Mouse (Mus musculus) macrophage (primary cell): ENCODE data around the gene Slc52a3. TPM values are rescaled to one million over a fixed set of nuclear protein-coding genes. Genes with fewer than 3 reads are reported as not detected.

Experiments
- H3K27ac ChIP-seq: fragments of 350-480 bp; formaldehyde crosslinking; 2 replicates; pipeline ENCODE4 v1.9.0; 2021
- H3K36me3 ChIP-seq: fragments of 350-480 bp; formaldehyde crosslinking; 2 replicates; pipeline ENCODE4 v1.9.0; 2021; ENCODE audit errors: inconsistent target
- H3K4me3 ChIP-seq: fragments of 350-480 bp; formaldehyde crosslinking; 2 replicates; pipeline ENCODE4 v1.9.0; 2021; ENCODE audit errors: inconsistent target
- H3K79me2 ChIP-seq: fragments of 350-480 bp; formaldehyde crosslinking; 2 replicates; pipeline ENCODE4 v1.9.0; 2021; ENCODE audit errors: inconsistent target
- WGBS: methylation state at CpG from one replicate; pipeline ENCODE4 v1.1.7; 2026; ENCODE audit warnings: inconsistent platforms; ENCODE audit not compliant: missing documents; 5-methylcytosine and 5-hydroxymethylcytosine counted together
- polyA plus RNA-seq: library from polyadenylated mRNA; stranded (reverse); fragments of 250-400 nt; gene quantifications from 3 replicates; pipeline ENCODE4 v1.2.4, GENCODE M21; 2018; ENCODE audit warnings: inconsistent platforms

The Slc52a3 gene
- polyA plus RNA-seq, 1 experiment from 2014 or later, result not detected

- Histone ChIP-seq H3K4me3 (no peak overlapping the region), H3K36me3 (no peaks in the 10 kb centered on the region), H3K79me2 (no peaks in the 10 kb centered on the region), H3K27ac (no peak overlapping the region)
- 75% methylated on average over 11 of the region's 11 CpGs for WGBS
Observed at GRCm38 (mm10) chr2:152024883-152025422, 28.6 kb downstream of the Slc52a3 start.

GRCm38 (mm10) chr2:152029252-152030082 is 33.2 kb downstream of the Slc52a3 start:
- Histone ChIP-seq H3K36me3 (no peaks in the 10 kb centered on the region), H3K79me2 (no peaks in the 10 kb centered on the region), H3K27ac (no peak overlapping the region), H3K4me3 (no peak overlapping the region; the same call in 1 of the 2 replicates)
- 4% methylated on average over 54 of the region's 54 CpGs for WGBS

DNA sequence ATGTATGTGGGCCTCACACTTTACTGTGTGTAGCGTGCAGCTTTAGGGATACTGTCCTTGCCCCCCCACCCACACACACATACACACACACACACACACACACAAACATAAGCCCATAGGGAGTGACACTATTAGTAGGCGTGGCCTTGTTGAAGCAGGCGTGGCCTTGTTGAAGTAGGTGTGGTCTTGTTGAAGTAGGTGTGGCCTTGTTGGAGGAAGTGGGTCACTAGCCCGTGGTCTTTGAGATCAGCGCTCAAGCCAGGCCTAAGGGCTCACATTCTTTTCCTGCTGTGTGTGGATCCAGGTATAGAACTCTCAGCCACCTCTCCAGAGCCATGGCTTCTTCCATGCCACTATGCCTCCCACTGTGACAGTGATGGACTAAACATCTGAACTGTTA is 34.7 kb downstream of the Slc52a3 start:
- WGBS, result 73% methylated on average over 4 of the region's 5 CpGs

GRCm38 (mm10) chr2:152040101-152040500 is 43.8 kb downstream of the Slc52a3 start:
- no peak overlapping the region for H3K27ac ChIP-seq
- H3K4me3 ChIP-seq, result no peak overlapping the region
- no peaks in the 10 kb centered on the region for H3K36me3 ChIP-seq
- H3K79me2 ChIP-seq, result no peaks in the 10 kb centered on the region

More for the DNA sequence above, 34.7 kb downstream of the Slc52a3 start:
- Histone ChIP-seq H3K27ac (no peak overlapping the region), H3K79me2 (no peaks in the 10 kb centered on the region), H3K4me3 (no peak overlapping the region), H3K36me3 (no peaks in the 10 kb centered on the region)

GRCm38 (mm10) chr2:152047116-152048002 is 51.0 kb downstream of the Slc52a3 start:
- no peak overlapping the region for H3K27ac ChIP-seq
- H3K36me3 ChIP-seq, result no peaks in the 10 kb centered on the region
- no peaks in the 10 kb centered on the region for H3K79me2 ChIP-seq
- 24% methylated on average over 25 of the region's 25 CpGs for WGBS
- no peak overlapping the region for H3K4me3 ChIP-seq

DNA sequence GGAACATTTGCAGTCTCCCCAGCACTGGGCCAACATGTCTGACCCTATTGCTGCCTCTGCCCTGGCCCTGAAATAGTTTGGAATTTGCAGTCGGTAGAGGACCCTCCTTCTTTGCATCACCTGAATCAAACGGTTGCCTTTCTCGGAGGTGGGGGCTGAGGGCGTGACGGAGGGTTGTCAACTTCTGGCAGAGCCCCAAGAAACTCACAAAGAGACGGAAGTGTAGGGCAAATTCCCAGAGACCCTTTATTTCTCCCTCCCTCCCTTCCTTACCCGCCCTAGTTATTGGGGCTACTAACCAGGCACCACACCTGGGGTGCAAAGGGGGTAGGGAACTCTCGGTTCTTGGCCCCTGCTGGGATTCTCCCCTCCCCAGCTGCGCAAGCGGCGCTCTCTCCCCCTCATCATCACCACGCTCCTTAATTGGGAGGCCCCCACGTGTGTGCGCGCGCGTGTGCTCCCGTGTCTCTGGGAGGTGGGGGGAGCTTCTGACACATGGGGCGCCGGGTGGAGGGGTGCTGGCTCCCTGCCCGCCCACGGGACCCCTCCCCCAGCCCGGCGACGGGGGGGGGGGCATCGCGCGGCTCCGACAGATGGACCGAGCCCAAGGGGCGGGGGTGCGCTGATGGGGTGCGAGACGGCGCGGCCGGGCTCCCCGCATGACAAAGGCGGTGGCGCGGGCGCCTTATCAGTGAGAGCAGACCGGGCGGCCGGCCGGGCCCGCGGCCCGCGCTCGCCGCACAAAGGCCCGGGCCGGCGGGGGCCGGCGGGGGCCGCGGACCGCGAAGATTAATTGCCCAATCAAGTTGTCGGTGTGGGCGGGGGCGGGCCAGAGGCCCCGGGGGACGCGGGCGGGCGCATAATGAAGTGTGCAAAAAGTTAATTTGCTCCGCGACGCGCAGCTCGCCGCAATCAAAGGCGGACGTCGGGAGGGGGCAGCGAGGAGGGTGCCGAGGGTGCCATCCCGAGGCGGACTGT is 52.0 kb downstream of the Slc52a3 start:
- Histone ChIP-seq H3K36me3 (no peaks in the 10 kb centered on the region), H3K79me2 (no peaks in the 10 kb centered on the region), H3K4me3 (no peak overlapping the region), H3K27ac (no peak overlapping the region)
- WGBS, result under 1% methylated on average over 80 of the region's 82 CpGs

DNA sequence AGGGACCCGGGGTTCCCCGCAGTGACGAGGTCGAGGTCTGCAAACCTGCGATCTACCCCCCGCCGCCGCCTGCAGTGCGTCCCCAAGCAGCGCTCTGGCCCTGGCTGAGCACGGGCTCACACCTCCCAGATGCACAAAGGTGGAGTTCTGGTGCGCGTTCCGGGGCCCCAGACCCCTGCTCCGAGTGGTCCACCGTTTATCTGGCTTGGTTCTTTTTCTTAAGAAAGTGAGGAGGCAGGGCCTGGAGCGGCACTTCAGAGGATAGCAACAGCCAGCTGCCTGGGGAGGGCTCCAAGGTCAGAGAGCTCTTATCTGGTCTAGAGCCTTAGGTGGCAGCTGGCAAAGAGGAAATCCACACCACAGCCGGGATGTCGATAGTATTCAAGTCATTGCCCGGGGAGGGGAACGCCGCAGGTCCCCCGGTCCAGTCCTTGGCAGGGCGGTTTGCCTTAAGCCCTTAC is 52.7 kb downstream of the Slc52a3 start:
- Histone ChIP-seq H3K27ac (no peak overlapping the region), H3K4me3 (no peak overlapping the region), H3K36me3 (no peaks in the 10 kb centered on the region), H3K79me2 (no peaks in the 10 kb centered on the region)
- 2% methylated on average over 24 of the region's 24 CpGs for WGBS

DNA sequence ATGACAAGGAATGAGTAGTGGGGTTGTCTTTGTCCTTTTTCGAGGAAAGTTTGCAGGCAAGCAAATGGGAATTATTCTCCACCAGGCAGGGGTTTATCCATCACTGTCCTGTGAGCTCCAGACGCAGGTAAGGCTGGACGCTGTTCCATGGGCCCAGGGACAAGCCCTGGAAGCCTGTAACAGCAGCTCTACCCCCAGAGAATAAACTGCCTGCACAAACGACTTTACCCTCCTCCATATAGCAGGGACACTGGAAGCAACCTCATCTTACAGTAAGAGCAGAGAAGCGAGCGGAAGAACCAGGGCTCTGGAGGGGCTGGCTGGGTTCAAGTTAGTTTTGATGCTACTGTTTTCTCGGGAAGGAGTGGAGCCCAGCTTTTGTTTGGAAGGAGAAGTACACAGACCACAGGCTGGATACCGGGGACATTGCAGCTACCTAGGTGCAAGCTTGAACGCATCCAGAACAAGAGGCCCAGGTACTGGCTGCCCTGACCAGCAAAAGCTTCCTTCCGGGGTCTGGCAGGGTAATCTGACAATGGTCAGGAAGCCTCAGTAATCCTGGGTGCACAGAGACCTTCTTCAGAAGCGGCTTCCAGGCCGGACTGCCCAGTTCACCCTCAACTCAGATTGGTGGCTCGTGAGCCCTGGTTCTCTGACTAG is 53.4 kb downstream of the Slc52a3 start:
- no peak overlapping the region for H3K4me3 ChIP-seq
- no peaks in the 10 kb centered on the region for H3K36me3 ChIP-seq
- H3K27ac ChIP-seq, result no peak overlapping the region
- no peaks in the 10 kb centered on the region for H3K79me2 ChIP-seq
- WGBS, result 8% methylated on average over 13 of the region's 13 CpGs

GRCm38 (mm10) chr2:152050316-152050715 is 54.0 kb downstream of the Slc52a3 start:
- H3K4me3 ChIP-seq, result no peak overlapping the region
- no peaks in the 10 kb centered on the region for H3K79me2 ChIP-seq
- no peaks in the 10 kb centered on the region for H3K36me3 ChIP-seq
- no peak overlapping the region for H3K27ac ChIP-seq
- 13% methylated on average over 7 of the region's 7 CpGs for WGBS

GRCm38 (mm10) chr2:152051985-152052384 is 55.7 kb downstream of the Slc52a3 start:
- H3K36me3 ChIP-seq, result no peaks in the 10 kb centered on the region
- 90% methylated on average over 2 of the region's 3 CpGs for WGBS
- H3K79me2 ChIP-seq, result no peaks in the 10 kb centered on the region
- H3K27ac ChIP-seq, result no peak overlapping the region
- no peak overlapping the region for H3K4me3 ChIP-seq

- Histone ChIP-seq H3K4me3 (no peak overlapping the region), H3K36me3 (no peaks in the 10 kb centered on the region), H3K79me2 (no peaks in the 10 kb centered on the region), H3K27ac (no peak overlapping the region)
- WGBS, result 85% methylated on average over 1 of the region's 1 CpGs
Observed at GRCm38 (mm10) chr2:152055406-152055805, 59.1 kb downstream of the Slc52a3 start.

GRCm38 (mm10) chr2:152056368-152057251 is 60.3 kb downstream of the Slc52a3 start:
- Histone ChIP-seq H3K79me2 (no peaks in the 10 kb centered on the region), H3K4me3 (no peak overlapping the region), H3K27ac (no peak overlapping the region), H3K36me3 (no peaks in the 10 kb centered on the region)
- 81% methylated on average over 22 of the region's 22 CpGs for WGBS

GRCm38 (mm10) chr2:152057252-152057563 is 60.9 kb downstream of the Slc52a3 start:
- Histone ChIP-seq H3K36me3 (no peaks in the 10 kb centered on the region), H3K4me3 (no peak overlapping the region), H3K79me2 (no peaks in the 10 kb centered on the region), H3K27ac (no peak overlapping the region)
- 78% methylated on average over 9 of the region's 9 CpGs for WGBS
